Mouse (Mus musculus) ovary, adult 18-20 months (tissue): Measurements from ENCODE around the gene Babam2.
"Not testable (repeated sequence)": the region's sequence is repeated elsewhere in the genome, so short reads cannot be mapped to it uniquely, and the experiment has no call there.

ENCODE experiments used
- DNase-seq: peaks from one replicate; pipeline ENCODE4 v3.0.0; 2022; ENCODE audit warnings: low spot score, mixed read lengths

Gene Babam2

DNA sequence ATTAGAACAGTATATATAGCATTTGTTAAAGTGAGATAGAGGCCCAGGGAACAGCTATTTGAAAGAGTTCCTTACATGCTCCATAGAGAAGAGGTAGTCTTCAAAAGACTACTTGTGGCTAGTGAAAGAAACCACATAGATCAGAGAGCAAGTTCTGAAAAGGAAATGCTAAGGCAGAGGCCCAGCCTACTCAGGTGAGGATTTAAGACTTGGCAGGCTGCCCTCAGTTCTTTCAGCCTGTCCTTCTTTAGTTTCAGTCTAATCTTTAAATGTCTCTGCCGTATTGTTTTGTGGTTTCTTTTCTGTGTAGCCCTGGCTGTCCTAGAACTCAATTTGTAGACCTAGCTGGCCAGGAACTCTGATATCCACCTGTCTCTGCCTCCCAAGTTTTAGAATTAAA is 134.1 kb downstream of the Babam2 start:
- no peak for DNase-seq

DNA sequence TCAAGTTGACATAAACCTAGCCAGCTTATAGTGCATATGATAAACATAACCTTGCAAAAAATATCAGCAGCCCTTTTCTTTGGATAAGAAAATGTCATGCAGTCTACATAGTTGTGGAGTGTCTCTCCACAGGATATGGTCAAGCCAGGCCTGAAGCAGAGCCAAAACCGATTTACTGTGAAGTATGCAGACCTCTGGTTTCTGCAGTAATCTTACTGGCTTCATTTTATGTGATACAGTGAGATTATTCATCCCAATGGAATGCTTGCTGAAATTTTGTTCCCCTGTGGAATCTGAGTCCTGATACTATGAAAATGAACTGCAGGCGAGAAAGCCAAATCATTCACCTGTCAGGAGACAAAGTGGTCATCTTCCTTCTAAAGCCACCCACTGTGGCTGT is 138.2 kb downstream of the Babam2 start:
- DNase-seq = no peak

DNA sequence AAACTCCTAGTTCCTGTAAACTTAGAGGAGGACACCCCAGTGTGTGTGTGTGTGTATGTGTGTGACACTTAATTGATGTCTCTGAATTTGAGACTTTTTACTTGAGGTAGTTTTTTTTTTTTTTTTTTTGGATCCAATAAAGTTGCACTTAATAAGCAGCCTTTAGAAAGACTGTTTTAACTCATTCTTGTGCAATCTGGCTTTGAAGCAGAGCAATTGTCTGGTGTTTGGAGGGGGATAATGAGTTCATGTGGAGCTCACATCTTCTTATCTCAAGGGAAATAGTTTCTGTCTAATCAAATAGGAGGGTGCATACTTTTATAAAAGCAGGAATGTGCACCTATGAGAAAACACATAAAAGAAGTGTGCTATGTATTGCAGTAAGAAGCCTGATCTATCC is 142.5 kb downstream of the Babam2 start:
- DNase-seq = no peak

DNA sequence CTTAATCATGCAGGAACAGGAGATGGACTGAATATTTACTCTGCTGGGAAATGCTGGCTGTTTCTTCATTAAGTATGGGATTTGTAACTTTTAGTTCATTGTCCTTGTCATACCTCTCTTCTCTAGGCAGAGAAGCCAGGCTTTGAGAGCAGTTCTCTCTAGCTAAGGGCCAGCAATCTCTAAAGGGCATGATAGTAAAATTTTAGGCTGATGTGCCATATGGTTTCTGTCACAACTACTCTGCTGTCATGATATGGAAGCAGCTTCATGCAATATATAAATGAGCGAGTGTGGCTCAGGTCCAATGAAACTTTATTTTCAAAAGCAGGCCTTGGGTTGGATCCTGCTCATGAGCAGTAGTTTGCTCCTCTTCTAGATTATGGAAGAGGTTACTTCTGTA is 142.9 kb downstream of the Babam2 start:
- no peak for DNase-seq

DNA sequence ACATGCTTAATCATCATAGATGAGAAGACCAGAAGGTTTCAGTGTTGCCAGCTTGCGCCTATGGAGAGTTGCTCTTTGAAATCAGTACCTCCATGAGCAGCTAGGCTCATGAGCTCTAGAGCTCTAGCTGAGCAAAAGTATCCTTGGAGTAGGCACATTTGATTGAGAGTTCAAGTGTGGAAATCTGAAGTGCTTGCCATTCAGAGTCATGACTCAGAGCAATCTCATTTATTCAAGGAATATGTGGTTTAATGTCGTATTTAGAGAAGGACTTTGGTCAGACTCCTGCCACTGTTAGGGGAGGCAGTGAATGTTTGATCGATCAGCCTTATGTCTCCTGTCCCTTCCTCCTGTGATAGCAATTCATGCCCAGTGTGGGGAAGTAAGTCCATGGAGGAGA is 147.4 kb downstream of the Babam2 start:
- no peak for DNase-seq

DNA sequence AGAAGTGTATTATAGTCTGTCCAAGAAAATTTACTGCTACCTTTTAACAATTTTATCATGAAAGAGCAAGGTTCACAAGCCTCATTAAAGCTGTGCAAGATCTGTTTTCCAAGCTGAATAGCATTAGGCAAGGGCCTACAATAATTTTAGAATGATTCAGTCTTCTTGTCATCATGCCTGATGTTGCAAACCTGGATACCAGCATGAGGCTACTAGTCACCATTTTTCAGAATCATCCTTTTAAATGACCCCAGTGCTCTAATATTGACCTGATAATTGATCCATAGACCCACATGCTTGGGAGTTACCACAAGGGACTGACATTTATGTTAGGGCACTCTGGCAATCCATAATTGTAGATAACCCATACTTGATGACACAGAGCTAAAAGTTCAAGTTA is 149.5 kb downstream of the Babam2 start:
- no peak for DNase-seq

DNA sequence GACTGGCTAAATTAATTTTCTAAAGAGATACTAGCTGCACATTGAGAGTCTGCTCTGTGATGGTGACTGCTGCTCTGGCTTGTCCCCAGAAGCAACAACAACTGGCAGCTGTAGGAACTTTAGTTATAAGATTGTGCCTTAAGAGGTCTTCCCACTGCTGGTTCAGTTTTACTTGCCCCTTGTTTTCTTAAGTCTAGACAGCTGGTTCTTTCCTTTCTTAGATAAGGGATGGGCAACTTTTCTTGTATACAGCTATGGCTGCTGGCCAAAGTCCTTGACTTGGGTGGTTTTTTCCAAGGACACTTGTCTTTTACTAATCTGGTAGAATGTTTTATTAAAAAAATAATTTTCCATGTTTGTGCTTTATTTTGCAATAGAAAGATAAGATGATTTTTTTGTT is 151.5 kb downstream of the Babam2 start:
- DNase-seq = peak; percentile 82

DNA sequence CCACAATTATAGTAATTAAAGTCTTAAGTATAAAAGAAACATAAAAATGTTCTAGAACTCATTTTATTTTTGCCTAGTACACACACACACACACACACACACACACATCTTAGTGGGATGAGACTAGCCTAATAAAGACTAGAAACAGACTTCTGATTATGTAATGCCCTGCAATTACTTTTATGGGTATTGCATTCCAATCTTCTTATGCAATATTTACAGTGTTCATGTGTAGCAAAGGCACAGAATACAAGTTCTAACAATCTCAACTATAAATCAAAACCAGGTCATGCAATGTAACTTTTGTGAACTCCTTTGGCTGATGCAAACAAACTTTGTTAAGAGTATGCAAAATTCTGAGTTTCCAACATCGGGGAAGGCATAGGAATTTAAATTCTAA is 155.3 kb downstream of the Babam2 start:
- no peak for DNase-seq

DNA sequence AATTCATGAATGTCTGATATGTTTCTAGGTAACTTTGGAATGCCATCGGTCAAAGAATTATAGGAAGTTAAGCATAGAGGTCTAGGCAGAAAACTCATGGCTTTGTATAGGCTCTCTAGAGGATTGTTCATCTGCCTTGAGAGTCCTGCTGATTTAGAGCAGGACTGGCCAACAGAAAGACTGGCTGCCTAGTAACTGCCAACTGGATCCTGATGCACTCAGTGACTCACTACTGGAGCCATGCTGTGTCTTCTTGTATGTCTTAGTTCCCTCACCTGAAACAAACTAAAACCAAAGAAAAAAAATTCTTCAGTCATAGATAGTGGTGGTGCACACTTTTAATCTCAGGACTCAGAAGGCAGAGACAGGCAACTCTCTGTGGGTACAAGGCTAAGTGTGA is 156.3 kb downstream of the Babam2 start:
- no peak for DNase-seq

DNA sequence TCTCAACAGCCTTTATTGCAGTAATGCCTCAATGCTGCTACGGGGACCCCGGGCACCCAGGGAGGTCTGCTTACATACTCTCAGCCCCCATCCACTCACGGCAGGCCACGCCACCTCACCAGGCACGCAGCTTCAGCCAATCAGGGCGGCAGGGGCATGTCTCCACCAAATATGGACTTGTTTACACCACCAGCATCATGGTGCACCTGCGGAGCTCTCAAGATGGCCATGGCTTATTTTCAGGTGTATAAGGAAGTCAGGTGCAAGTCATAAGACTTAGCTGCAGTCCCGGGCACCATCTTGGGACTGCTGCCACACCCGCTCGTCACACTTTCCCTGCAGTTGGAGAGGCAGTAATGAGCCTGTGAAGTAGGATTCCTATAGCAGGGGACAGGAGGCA is 161.4 kb downstream of the Babam2 start:
- not testable (repeated sequence) for DNase-seq

DNA sequence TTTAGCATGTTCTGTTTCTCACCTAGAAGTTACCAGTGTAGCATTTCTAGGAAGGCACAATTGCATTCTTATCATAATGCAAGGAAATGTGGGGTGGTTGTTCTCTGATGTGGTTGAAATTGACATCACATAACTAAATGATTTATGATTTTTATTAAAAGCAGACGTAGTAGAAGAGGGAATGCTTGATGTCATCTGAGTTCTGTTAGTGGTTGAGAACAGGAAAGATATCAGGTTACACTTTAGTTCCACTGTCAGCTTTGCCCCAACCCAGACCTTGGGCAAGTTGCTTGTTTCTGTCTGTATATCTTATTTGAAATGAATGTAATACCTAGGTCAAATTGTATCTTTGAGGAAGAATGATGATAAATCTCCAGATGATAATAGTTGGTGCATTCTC is 162.9 kb downstream of the Babam2 start:
- no peak for DNase-seq

DNA sequence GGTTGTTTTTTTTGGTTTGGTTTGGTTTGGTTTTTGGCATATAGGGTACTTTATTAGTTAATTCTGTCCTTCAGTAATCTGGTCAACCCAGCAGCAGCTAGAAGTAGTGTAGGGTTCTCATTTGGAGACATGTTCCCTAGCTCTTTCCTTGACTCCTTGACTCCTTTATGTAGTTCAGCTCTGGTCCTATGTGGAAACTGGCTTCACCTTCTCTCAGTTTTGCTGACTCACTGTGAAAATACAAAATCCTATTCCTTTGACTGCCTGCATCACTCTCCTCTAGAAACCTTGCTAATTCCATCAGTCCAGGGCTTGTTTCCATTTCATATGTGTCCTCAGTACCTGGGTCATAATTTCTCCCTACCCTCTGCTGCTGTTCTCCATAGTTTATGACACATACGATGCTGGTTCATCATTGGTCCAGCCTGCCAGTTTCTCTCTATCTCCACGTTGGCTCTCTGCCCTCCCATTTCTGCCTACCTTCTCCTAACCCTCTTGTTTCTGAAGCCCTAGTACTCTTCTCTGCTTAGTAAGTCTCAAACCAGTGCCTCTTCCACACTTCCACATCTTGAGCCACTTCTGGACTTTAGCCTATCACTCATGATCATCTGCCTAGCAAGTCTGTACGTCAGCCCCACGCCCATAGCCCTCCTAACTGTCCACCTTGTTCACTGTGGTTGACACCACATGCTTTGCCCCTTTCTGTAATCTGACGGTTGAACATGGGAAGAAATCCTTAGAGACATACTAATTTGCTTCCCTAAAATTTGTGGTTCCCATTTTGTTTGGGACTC is 163.5 kb downstream of the Babam2 start:
- DNase-seq = no peak

DNA sequence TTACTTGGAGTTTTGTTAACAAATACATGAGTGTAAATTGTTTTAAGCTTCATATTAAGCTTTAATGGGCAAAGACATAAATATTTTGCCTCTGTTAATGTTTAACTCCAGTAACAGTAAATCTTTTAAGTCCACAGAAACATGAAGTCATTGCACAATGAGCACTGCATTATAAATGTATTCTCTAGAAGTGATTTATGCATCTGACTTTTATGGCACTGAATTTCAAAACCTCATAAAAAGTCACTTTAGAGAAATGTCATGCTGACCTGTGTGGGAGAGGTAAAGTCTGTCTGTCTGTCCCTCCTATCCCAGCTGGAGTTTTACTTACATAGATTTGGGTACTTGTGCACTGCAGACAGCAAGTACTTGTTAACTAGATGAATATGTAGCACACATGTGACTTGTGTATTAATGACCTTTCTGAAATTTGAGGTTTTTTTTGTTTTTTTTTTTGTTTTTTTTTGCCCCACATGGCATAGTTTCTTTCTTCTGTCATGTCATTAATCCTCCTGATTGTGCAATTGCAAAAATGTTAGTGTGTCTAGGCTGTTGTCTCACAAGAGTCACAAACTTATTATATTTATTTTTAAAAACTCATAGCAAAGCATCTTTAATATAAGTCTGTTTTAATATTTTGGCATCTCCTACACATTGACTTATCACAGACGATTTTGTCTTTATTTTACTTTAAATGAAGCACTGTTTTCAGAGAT is 165.4 kb downstream of the Babam2 start:
- DNase-seq = no peak

DNA sequence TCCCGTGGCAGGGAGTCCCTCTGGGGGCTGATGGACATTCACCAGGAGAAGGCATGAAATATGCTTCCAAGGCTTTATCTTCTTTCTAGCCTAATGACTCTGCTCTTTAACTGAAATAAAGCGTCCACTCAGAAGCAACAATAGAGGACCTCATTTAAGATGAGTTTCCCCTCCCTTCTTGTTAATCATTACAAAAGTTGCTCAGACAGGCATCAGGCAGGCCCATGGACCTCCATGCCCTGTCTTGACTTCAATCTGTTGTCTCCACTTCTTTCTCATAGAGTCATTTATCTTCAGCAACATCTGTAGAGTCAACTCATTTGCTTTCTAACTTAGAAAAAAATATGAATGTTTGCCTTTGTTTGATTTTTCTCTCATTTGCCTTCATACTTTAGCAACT is 166.6 kb downstream of the Babam2 start:
- DNase-seq = no peak

DNA sequence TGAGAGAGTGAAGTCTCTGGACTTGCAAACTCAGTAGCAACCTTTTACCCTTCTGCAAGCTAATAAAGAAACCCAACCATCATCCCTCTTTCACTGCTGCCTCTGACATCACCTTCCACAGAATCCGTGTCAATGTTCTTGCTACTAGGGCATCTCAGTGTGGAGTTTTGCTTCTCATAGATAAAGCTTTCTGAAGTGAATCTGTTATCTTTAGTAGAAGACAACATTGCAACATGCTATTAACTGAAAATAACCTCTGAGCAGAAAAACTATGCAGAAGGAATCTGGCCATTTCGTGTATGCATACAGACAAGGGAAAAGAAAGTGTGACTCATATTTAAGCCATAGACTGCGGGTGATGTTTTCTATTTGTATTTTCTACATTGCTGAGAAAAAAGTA is 168.6 kb downstream of the Babam2 start:
- DNase-seq = no peak

DNA sequence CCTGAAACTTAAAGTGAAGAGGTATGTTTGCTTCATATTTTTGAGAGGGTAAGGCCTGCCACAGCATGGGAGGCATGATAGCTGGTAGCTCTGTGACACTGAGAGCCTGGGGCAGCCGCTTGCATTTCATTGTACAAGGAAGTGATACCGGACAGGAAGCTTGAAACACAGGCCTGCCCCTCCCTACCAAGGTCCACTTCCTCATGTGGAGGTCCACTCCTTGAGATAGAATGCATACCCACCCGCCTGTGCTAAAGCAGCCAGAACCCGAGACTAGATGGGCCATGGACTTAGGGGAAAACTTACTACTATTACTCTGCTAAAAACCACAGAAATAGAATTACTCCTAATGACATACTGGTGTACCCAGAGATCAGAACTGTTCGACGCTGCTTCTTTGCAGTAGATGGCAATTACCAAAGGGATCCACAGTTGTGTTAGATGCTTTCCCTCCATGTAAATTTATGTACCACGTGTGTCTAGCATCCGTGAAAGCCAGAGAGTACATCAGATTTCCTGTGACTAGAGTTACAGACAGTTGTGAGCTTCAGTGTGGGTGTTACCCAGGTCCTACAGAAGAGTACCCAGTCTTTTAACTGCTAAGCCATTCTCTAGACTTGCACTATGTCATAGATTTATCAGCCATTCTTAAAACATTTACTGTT is 173.5 kb downstream of the Babam2 start:
- DNase-seq = no peak

DNA sequence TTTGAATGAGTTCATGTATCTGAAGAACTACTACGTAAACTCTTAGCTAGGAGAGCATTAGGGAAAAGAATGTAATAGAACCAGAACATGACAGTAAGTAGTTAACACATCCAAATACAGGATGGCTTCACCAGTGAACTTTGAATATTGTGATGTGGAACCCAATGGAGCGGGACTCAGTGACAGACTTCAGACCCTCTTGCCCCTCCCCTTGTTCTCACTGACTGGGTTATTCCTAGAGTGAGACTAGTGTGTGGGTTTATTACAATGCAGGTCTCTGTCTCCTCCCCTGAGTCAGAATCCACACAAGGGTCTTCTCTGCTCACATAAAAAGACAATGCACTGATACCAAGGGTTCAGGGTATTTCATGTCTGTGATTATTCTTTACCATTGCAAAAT is 175.8 kb downstream of the Babam2 start:
- DNase-seq = no peak

DNA sequence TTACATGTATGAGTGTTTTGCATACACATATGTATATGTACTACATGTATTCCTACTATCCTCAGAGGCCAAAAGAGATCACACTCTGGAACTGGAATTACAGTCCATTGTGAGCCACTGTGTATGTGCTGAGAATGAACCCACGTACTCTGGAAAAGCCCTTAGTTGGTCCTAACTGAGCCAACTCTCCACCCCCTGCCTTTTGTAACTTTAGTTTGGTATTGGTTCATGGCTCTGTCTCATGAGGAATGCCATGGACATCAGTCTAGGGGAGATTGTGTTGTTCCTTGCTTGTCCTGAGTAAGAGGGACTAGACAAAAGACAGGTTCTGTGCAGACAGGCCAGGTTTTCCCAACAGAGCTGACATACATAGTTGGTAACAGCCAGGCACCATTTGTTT is 177.1 kb downstream of the Babam2 start:
- no peak for DNase-seq

DNA sequence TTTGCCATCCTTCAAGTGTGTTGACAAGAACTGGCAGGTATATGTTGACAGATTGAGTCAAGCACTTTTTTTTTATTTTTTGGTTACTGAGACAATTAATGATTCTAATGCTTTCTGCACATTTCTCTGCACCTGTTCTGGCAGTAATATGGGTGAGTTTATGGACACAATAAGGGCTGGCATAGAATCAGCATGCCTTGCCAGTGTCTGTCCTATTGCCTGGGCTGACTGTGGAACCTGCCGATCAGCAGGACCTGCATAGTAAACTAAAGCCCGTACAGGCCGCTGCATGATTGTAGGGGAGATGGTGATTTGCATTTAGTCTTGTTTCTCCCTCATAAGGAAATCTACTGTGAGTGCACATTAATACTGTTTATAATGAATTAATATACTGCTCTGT is 178.0 kb downstream of the Babam2 start:
- DNase-seq = no peak

DNA sequence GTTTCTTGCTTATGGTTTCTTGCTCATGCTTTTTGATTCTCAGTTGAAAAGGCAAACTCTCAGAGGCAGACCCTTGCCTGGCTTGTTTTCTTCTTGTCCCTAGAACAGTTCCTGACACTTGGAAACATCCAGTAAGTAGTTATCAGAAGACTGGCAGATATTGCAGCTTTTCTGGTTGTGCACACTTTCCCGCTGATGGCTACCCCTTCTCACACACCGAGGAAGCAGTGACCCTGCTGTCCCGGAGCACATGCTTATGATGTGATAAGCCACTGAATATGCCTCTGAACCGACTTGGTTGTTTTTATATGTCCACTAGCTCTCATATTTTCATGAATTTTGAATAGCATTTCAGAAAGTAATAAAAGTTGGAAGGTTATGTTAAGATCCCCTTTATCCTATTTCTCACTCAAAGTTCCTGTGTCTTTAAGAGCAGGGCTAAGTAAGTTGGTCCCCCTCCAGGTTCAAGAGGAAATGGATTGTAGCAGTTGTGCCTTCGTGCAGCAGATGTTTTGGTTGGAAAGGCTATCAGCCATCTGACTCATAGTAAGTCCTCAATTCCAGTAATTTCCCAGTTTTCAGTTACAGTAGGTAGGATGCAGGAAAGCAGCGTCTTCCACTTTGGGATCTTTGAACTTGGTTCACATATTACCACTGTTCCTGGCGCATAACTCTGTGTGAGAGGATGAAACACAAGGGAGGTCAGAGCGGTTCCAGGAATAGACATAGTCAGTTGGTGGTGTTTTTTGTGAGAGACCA is 178.9 kb downstream of the Babam2 start:
- peak; percentile 18 for DNase-seq

DNA sequence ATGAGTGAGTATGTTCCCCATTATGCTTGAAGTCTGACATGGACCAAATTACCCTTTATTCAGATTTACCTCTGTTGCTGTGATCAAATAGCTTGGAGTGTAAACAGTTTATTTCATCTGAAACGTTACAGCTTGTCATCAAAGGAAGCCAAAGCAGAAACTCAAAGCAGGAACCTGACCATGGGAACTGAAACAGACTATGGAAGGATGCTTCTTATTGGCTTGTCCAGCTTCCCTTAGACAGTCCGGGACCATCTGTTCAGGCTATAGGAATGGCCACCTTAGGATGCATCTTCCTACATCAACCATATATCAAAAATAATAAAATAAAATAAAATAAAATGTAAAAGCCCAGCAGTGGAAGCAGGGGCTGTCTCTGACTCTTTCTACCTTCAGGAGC is 183.0 kb downstream of the Babam2 start:
- no peak for DNase-seq

DNA sequence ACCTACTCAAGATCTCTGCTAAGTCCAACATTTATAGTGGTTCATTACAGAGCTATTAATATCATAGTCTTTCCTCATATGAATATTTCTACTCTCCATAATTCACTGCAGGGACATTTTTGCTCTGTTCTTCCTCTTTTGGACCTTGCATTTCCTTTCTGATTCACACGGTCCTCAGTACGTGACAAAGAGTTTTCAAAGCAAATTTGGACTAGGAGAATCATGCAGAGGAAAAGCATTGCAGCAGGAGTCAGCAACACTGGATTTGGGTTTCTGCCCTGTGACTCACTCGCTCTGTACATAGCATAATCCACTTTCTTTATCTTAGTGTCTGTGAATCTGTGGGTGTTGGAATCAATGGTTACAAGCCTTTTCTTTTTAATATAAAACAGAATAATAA is 184.8 kb downstream of the Babam2 start:
- no peak for DNase-seq

DNA sequence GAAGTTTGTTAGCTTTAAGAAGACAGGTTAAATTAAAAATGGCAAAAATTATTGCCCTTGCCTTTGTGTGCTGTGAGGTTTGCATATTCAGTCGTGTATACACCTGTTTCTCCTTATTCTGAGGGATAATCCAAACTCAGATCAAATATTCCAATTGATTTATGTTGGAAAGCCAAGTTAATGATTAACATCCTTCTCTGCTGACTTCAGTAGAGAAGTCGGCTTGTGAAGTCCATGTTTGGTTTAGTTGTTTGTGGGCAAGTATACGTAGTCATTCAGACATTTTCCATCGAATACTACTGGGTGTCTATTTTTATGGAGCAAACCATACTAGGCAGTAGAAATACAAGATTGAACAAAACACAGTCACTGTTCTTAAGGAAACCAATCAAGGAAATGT is 187.5 kb downstream of the Babam2 start:
- DNase-seq = no peak
